Mouse (Mus musculus): ENCODE measurements around the gene Ubp1.

Gene Ubp1

DNA sequence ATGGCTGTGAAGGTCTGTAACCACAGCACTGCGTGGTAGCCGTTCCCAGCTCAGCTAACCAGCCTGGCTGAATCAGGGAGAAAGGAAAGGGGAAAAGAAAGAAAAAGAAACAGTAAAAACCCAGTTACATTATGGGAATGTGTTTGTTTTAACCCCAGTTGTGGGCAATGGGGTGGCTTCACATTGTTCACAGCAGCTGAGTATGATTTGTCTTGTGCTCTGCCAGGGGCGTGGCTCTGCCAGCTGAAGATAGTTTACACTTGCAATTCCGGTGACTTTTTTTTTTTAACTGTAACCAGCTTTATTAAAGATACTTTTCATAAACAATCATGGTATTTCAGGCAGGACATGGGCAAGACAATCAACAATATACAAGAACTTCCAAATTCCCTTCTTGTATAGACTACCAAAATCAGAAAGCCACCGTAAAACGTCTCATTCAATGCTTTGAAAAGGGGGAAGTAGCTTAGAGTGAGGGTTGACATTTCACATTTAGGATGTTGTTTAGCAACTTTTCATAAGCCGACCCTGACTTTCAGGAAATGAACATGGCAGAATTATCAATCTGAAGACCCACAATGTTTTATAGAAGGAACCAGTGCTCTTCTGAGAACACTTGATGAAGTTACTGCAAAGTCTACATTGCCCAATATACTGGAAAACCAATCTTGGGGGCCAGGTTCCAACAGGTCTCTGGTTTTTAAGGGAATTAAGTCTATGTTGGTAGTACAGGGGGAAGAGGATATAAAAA, 88.5 kb downstream of the Ubp1 start:
- DNase-seq, result no peak

DNA sequence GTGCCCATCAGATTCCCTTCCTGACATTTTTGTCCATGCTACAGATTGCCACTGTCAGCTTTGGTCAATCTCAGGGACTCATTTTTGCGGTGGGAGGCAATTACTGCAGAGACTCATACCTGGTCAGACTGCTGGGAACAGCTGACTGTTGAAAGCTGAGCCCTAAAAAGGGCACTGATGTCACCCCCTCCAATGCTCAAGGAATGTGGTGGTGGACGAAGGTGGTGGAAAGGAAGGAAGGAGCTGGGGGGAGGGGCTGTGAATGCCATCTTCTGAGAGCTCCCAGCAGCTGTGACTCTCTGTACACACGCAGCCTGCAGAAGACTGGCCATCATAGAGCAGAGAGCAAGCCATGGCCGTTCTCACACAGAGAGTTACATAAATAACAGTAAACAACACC, 91.4 kb downstream of the Ubp1 start:
- no peak for DNase-seq

DNA sequence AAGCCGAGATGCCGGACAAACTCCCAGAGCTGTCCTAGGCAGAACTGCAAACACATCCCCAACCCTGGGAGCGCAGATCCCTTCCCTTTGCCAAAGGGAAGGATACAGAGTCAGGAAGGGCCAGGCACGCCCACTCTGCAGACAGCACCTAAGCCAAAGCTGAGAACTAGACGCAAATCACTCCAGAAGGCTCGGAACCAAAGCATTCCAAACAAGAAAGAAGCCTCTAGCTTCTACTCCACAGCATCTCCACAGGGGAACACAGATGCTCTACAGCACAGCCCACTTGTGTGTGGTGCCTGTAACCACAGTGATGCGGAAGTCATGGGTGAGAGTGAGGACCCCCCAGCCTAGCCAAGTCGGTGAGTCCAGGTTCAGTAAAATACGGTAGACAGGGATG, 94.4 kb downstream of the Ubp1 start:
- DNase-seq, result no peak

DNA sequence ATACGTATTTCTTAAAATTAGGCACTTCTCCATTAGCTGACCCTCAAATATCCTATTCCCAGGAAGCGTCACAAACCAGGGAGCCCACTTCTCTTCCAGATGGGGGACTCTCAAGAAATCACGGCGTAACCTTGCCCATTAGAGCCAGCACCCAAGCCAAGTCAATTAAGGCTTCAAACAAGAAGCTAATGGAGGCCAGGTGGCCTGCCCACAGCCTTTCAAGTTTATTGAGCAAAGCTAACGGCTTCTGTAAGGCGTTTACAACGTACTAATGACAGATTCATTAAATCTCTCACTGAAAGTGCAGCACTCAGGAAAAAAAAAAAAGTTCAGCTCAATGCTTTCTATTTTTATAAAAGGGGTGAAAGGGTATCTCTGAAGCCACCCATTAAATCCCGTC, 95.1 kb downstream of the Ubp1 start:
- DNase-seq, result no peak

DNA sequence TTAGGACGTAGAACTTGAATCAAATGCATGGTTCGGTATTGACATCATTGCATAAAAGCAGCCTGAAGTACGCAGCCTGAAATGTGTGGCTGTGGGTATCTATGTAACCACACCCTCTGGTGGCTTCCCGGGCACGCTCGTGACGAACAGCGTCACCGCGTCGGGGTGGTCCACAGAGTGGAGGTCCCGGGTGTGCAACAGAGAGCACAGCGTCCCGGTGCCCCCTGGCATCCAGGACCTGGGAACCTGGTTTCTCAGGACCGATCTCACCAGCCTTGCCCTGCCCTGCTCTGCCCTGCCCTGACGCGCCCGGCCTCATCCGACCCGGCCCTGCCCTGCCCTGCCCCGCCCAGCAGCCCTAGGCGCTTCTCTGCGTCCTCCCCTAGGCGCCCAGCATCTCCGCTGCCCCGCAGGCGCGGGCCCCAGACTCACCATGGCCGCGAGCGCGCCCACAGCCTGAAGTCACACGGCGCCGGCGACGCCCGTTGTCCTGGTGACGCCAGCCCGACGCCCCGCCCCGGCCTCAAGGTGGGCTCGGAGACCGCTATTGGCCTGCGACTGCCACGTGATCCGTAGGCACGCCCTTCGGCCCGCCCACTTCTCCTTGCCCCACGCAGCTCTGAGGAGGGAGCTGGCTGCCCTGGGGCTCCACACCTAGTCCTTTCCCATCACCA, 95.7 kb downstream of the Ubp1 start:
- DNase-seq, result peak; percentile 90

Data from layer of hippocampus, adult 9-11 months (tissue).